Mouse (Mus musculus): ENCODE data around the gene Rnf168. TPM values are rescaled to one million over a fixed set of nuclear protein-coding genes. Genes with fewer than 3 reads are reported as not detected.
"Not testable (repeated sequence)": the region's sequence is repeated elsewhere in the genome, so short reads cannot be mapped to it uniquely, and the experiment has no call there.

Gene Rnf168
- 1.4 and 3.8 TPM in 2 replicates for polyA plus RNA-seq (2012; ENCODE audit: insufficient read depth, low replicate concordance)

DNA sequence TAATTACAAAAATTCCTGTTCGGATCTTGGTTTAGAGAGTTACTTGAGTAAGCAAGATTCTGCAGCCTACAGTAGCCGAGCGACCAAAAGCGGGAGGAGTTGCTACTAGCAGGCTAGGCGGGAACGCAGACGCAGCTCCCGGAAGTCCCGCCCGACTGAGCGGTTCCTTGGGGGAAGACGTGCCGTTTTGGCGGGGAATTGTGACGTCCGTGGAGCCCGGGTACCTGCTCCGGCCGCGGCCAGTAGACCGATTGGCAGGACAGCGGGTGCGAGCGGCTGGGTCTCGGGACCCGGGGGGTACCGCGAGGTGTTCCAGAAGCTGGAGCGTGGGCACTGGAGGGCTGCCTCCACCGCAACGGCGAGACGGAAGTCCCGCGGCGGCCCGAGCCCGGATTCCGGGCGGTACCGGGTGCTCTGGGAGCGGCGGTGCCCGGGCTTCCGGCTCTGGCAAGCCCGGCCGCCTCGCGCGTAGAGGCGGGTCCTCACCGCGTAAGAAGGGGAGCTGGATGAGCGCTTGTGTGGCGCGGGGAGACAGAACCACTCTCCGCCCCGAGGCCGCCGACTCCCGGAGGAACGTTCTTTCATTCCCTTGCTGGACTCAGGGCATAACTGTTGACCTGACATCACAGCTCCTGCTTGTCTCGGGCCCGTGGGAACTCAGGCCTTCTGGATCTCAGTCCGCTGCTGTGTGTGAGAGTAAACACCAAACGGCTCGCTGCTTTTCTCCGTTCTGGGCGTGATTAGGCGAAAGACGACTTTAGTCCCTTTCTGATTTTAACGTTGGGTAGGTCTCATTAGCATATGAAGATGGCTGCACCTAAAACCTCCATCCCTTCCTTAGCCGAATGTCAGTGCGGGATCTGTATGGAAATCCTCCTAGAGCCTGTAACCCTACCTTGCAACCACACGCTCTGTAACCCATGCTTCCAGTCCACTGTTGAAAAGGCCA lies at the start of gene Rnf168:
TSS of gene Rnf168 (plus strand) at position 152 of the 949 bp plus-strand sequence.
- H3K9me3 ChIP-seq, result peaks cover 4% of the 10 kb centered on the region; the same call in 1 of the 2 replicates
- peaks cover 25% of the 10 kb centered on the region for H3K4me1 ChIP-seq
- no peaks in the 10 kb centered on the region for H3K27me3 ChIP-seq (replicated peaks)
- H3K36me3 ChIP-seq (replicated peaks; ENCODE audit: low read length), result peaks cover 26% of the 10 kb centered on the region
- peak within 1 kb of the TSS; percentile 97 for H3K4me3 ChIP-seq (replicated peaks)
- peak; percentile 67; the same call in 1 of the 2 replicates for TF ChIP-seq FLI1 (IDR thresholded peaks at IDR 0.05; ENCODE audit: low read length)
- no peak for TF ChIP-seq GATA1 (IDR thresholded peaks at IDR 0.05; ENCODE audit: borderline replicate concordance, low read length)

DNA sequence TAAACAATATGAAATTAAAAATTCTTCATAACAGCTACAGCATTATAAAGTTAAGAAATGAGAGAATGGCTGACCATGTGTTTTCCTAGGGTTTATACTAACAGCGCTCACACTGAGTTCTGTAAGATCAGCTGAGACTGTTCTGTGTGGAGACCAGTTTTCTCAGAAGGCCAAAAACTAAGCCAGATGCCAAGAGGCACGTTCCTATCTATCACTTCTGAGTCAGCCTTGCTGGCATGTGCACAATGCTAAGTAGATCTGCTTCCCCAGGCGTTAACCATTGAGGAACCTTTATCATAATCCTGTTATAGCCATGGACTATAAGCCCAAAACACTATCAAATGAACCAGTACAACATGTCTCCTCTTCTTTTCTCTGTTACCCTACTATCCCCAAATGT lies 45.2 kb upstream of the Rnf168 start:
- Histone ChIP-seq H3K36me3 (replicated peaks; ENCODE audit: low read length) (peaks cover 46% of the 10 kb centered on the region), H3K4me1 (peaks cover 16% of the 10 kb centered on the region)
- not testable (repeated sequence) for H3K9me3 ChIP-seq

DNA sequence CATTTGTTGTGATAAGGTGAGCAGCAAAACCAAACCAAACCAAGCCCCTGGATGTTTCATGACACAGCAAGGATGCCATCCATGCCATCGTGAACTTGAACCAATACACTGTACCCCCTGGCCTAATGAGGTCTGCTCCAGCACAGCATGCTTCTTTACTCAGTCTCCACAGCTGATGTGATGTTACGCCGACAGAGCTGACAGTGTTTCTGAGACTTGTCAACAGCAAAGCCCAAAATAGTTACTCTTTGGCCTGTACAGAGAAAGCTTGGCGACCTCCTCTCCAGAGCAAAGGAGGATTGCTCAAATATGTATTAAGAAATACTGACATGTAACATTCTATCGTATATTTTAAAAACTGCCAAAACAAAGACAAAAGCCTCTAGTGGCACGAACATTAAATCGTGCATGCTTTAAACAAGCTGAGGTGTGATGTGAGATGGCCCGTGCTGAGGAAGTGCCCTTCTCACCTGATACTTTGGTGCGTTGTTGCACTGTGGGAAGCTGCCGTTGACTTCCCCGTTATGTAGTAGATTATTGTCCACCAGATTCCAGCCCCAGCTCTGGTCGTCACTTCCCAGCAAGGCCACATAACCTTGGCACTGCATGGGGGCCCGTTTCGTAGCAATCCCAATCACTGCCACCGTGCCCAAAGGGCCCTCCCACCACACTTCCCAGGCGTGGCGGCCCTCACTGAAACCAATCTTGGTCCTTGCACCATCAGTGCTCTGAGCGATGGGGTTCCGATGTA lies 39.2 kb upstream of the Rnf168 start:
- Histone ChIP-seq H3K4me1 (peaks cover 29% of the 10 kb centered on the region), H3K36me3 (replicated peaks; ENCODE audit: low read length) (peaks cover 49% of the 10 kb centered on the region), H3K4me3 (replicated peaks) (no peak overlapping the region), H3K9me3 (no peaks in the 10 kb centered on the region), H3K27me3 (replicated peaks) (no peaks in the 10 kb centered on the region)
- TF ChIP-seq GATA1 (IDR thresholded peaks at IDR 0.05; ENCODE audit: borderline replicate concordance, low read length), result no peak

More for the DNA sequence above, 45.2 kb upstream of the Rnf168 start:
- H3K27me3 ChIP-seq (replicated peaks); H3K4me3 ChIP-seq (replicated peaks): not testable (repeated sequence)

DNA sequence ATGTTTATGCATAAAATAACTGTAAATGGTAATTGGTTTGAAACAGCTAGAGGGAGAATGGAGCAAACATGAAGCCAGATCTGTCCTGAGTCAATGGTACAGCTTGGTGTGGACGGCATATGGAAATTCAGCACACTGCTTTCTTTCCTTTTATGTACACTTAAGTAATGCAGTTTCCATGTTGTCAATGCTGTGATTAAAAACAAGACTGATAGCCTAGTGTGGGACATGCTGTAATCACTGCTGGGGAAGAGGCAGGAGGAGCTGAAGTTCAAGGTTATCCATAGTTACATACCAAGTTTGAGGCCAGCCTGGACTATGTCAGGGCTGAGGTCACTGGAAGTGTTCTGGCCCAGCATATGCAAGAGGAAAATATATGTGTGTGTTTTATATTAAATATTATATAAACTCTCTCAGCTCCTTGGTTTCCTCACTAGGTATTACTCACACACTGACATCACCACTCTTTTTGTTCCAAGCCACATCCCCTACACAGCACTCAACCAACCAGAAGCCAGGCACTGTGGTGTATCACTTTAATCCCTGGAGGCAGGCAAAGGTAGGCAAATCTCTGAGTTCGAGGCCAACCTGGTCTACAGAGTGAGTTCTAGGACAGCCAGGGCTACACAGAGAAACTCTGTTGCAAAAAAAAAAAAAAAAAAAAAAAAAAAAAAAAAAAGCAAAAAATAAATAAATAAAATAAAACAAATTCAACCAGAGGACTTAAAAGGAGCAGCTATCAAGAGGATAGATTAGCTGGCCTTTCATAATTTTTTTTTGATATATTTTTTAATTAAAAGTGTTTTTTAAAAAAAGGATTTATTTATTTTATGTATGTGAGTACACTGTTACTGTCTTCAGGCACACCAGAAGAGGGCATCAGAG lies 37.6 kb upstream of the Rnf168 start:
- TF ChIP-seq GATA1 (IDR thresholded peaks at IDR 0.05; ENCODE audit: borderline replicate concordance, low read length) (no peak), FLI1 (IDR thresholded peaks at IDR 0.05; ENCODE audit: low read length) (no peak)
- no peak overlapping the region for H3K4me3 ChIP-seq (replicated peaks)
- H3K27me3 ChIP-seq (replicated peaks), result no peaks in the 10 kb centered on the region
- H3K4me1 ChIP-seq, result peaks cover 29% of the 10 kb centered on the region
- H3K9me3 ChIP-seq, result no peaks in the 10 kb centered on the region
- H3K36me3 ChIP-seq (replicated peaks; ENCODE audit: low read length), result peaks cover 34% of the 10 kb centered on the region

DNA sequence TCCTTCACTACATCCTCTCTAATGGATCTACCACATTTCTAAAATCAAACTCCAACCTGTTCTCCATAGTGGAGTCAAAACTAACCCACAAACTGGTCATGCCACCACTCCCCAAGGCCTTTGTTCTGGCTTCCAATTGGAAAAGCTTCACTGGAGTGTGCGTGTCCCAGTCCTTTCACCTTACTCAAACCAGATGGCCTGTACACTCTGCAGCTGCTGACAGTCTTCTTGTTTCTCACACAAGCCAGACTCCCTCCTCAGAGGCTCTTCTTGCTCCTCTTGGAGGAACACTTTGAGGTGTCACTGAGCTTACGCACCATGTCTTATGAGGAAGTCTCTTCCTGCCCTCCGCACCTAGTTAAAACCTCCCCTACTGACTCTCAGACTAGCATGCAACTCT lies 33.4 kb upstream of the Rnf168 start:
- peaks cover 7% of the 10 kb centered on the region for H3K36me3 ChIP-seq (replicated peaks; ENCODE audit: low read length)
- H3K27me3 ChIP-seq (replicated peaks), result no peaks in the 10 kb centered on the region
- H3K4me1 ChIP-seq, result peaks cover 52% of the 10 kb centered on the region
- H3K9me3 ChIP-seq, result no peaks in the 10 kb centered on the region
- H3K4me3 ChIP-seq (replicated peaks), result no peak overlapping the region
- TF ChIP-seq FLI1 (IDR thresholded peaks at IDR 0.05; ENCODE audit: low read length) (no peak), GATA1 (IDR thresholded peaks at IDR 0.05; ENCODE audit: borderline replicate concordance, low read length) (no peak)

DNA sequence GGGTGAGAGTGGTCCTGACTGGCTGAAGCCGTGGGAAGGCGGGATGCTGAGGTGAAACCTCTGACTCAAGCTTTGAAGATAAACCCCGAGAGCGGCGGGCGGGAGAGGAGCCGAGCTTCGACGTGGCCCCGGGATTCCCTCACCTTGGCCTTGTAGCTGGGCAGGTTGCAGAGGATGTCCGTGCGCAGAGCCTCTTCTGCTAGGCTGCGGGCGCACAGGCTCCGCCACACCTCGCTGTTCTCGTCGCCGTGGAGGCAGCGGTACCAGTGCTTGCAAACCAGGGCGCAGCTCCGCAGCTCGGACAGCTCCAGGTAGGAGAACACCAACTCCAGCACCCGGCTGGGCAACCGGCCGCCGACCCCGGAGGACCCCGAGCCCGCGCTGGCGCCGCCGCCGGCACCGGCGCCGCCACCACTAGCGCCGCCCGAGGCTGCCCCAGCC lies 30.9 kb upstream of the Rnf168 start:
- Histone ChIP-seq H3K9me3 (no peaks in the 10 kb centered on the region), H3K27me3 (replicated peaks) (no peaks in the 10 kb centered on the region), H3K4me1 (peaks cover 54% of the 10 kb centered on the region), H3K4me3 (replicated peaks) (peak overlapping the region; percentile 99), H3K36me3 (replicated peaks; ENCODE audit: low read length) (peaks cover 9% of the 10 kb centered on the region)
- TF ChIP-seq FLI1 (IDR thresholded peaks at IDR 0.05; ENCODE audit: low read length) (no peak), GATA1 (IDR thresholded peaks at IDR 0.05; ENCODE audit: borderline replicate concordance, low read length) (no peak)

DNA sequence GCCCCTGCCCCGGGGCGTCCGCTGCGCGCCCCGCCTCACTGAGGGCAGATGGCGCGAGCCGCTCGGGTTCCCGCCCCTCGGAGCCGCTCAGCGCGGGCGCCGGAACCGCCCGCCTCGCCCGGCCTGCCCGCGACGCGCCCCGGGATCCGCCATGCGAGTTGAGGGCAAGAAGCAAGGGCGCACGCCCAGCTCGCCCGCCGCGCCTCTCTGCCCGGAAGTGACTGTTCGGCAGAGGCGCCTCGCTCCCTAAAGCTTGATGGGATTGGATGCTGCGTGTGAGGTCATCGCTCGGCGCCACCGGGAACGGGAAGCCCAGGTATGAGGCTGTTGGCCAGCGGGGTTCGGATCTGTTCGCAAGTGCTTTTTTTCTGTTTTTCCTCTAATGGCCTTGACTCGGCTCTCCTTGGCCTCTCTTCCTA lies 30.3 kb upstream of the Rnf168 start, which contains the start of the genes Fbxo45 and Wdr53:
TSS of gene Fbxo45 (minus strand) at position 207 of the 419 bp plus-strand sequence.
TSS of gene Wdr53 (plus strand) at position 276 of the 419 bp plus-strand sequence.
- Histone ChIP-seq H3K4me3 (replicated peaks) (peak within 1 kb of the TSS; percentile 99), H3K9me3 (no peaks in the 10 kb centered on the region), H3K27me3 (replicated peaks) (no peaks in the 10 kb centered on the region), H3K36me3 (replicated peaks; ENCODE audit: low read length) (peaks cover 14% of the 10 kb centered on the region), H3K4me1 (peaks cover 49% of the 10 kb centered on the region)
- TF ChIP-seq GATA1 (IDR thresholded peaks at IDR 0.05; ENCODE audit: borderline replicate concordance, low read length) (no peak), FLI1 (IDR thresholded peaks at IDR 0.05; ENCODE audit: low read length) (peak; percentile 22; the same call in 1 of the 2 replicates)

DNA sequence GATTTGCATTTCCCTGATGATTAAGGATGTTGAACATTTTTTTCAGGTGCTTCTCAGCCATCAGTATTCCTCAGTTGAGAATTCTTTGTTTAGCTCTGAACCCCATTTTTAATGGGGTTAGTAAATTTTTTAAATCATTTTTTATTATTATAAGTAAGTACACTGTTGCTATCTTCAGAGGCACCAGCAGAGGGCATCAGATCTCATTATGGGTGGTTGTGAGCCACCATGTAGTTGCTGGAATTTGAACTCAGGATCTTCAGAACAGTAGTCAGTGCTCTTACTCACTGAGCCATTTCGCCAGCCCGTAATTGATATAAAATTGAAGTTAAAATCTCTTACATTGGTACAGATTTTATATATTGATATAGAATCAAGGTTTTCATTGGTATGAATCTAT lies 13.0 kb upstream of the Rnf168 start:
- not testable (repeated sequence) for H3K9me3 ChIP-seq; H3K27me3 ChIP-seq (replicated peaks); H3K4me3 ChIP-seq (replicated peaks); H3K36me3 ChIP-seq (replicated peaks; ENCODE audit: low read length)
- peaks cover 11% of the 10 kb centered on the region for H3K4me1 ChIP-seq

DNA sequence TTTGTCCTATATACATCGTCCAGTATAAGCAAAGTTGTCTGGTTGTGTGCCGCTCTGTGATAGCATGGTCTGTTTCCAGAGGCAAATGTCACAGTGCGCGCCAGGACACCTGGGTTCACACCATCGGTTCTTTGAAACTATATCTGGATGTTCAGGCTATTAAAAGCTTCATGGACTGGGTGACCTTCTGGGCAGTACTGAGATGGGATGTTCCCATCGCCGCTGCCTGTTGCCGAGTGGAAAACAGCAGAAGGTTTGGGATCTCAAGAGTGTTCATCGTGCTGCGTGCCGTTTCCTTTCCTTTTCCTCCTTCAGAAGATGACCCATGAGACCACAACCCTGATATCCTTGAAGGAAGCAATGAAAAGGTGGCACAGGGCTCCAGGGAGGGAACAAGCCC lies 6.0 kb upstream of the Rnf168 start, which contains the start of gene Smco1:
TSS of gene Smco1 (plus strand) at position 178 of the 400 bp plus-strand sequence.
- no peak for TF ChIP-seq FLI1 (IDR thresholded peaks at IDR 0.05; ENCODE audit: low read length)
- no peak for TF ChIP-seq GATA1 (IDR thresholded peaks at IDR 0.05; ENCODE audit: borderline replicate concordance, low read length)
- no peaks in the 10 kb centered on the region for H3K27me3 ChIP-seq (replicated peaks)
- H3K9me3 ChIP-seq, result no peaks in the 10 kb centered on the region
- H3K36me3 ChIP-seq (replicated peaks; ENCODE audit: low read length), result no peaks in the 10 kb centered on the region
- peaks cover 11% of the 10 kb centered on the region for H3K4me1 ChIP-seq
- H3K4me3 ChIP-seq (replicated peaks), result no peak within 1 kb of the TSS
